In the genomic region with DNA sequence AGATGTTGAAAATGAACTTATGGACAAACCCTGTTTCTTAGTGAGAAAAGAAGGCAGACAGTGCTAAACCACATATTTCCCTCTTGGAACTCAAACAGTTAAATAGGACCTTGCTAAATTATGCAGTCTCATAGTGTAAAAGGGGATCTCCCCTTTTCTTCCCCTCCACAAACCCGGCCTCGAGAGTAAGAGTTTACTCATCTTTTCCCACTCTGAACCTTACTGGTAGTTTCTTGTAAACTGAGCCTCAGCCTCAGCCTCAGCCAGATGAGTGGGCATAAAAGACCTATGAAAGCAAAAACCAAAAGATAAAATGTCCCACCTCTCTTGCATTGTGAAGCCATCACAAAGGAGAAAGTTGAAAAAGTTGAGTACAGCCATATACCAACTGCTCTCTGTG, we compare ENCODE assay signal across 21 mouse cellular contexts.
DNase-seq lines count a peak whose midpoint lies in the region; ATAC-seq and TF ChIP-seq lines count a peak whose summit lies in the region.
"Had no signal": no experiment of that assay in that cellular context is flagged by ENCODE, and none has a peak within 500 bp of the region (broad histone marks: within the 10 kb centered on the region; RNA-seq: fewer than 3 reads in every experiment).

No protein-coding gene starts in this region.

- H3K9me3 ChIP-seq in CH12.LX (replicated peaks; ENCODE audit: low read length): peaks cover 17% of the 10 kb centered on the region
- H3K9me3 ChIP-seq in liver, postnatal 0 days (ENCODE audit: low read length): peaks cover 6% of the 10 kb centered on the region; the same call in 1 of the 2 replicates
- H3K9me3 ChIP-seq: forebrain, embryonic 15.5 days had no signal

- TF ChIP-seq RAD21 in CH12.LX (IDR thresholded peaks at IDR 0.05; ENCODE audit: low read depth, low read length): peak; percentile 14

- no peak for TF ChIP-seq POLR2A in CH12.LX (IDR thresholded peaks at IDR 0.05; ENCODE audit: low read depth, low read length)

- H3K4me3 ChIP-seq in CH12.LX (replicated peaks in 1 of 3; ENCODE audit: low read depth in 2 of 3, low read length in 2 of 3, poor library complexity in 1 of 3): no peak overlapping the region
- no peak overlapping the region for H3K4me3 ChIP-seq in liver, postnatal 0 days (ENCODE audit: low read depth, low read length)
- H3K4me3 ChIP-seq: embryonic facial prominence, embryonic 10.5 days; embryonic facial prominence, embryonic 12.5 days; forebrain, embryonic 13.5 days; forebrain, embryonic 15.5 days had no signal

- peaks cover 6 to 22% of the 10 kb centered on the region in 2 experiments for H3K4me1 ChIP-seq in CH12.LX (ENCODE audit: control insufficient read depth in 1 of 2, insufficient read depth in 2 of 2)
- H3K4me1 ChIP-seq in liver, postnatal 0 days (ENCODE audit: insufficient read depth): no peaks in the 10 kb centered on the region
- H3K4me1 ChIP-seq: embryonic facial prominence, embryonic 10.5 days; embryonic facial prominence, embryonic 12.5 days; forebrain, embryonic 13.5 days; forebrain, embryonic 15.5 days had no signal

- no peaks in the 10 kb centered on the region for H3K36me3 ChIP-seq in CH12.LX (replicated peaks in 1 of 2; ENCODE audit: control insufficient read depth in 1 of 2, insufficient read depth in 1 of 2, low read length in 1 of 2)
- H3K36me3 ChIP-seq in liver, postnatal 0 days (replicated peaks; ENCODE audit: insufficient read depth, low read length): no peaks in the 10 kb centered on the region
- H3K36me3 ChIP-seq: embryonic facial prominence, embryonic 10.5 days; embryonic facial prominence, embryonic 12.5 days; forebrain, embryonic 15.5 days had no signal

- peak overlapping the region; percentile 91 for H3K27ac ChIP-seq in CH12.LX (ENCODE audit: insufficient read depth, low read depth)
- H3K27ac ChIP-seq in liver, postnatal 0 days (ENCODE audit: low read depth): no peak overlapping the region
- H3K27ac ChIP-seq: embryonic facial prominence, embryonic 10.5 days; embryonic facial prominence, embryonic 12.5 days; forebrain, embryonic 13.5 days; forebrain, embryonic 15.5 days had no signal

- no peak overlapping the region; the same call in 1 of the 2 replicates for H3K9ac ChIP-seq in CH12.LX (ENCODE audit: insufficient read depth, low read depth)
- H3K9ac ChIP-seq in liver, postnatal 0 days (replicated peaks): no peak overlapping the region
- H3K9ac ChIP-seq: embryonic facial prominence, embryonic 12.5 days; forebrain, embryonic 13.5 days; forebrain, embryonic 15.5 days; forebrain, postnatal 0 days had no signal

- DNase-seq in 416B (ENCODE audit: low read depth) (peak; percentile 54), CH12.LX (ENCODE audit: extremely low read depth) (peak; percentile 86)
- peak; percentile 8 for DNase-seq in CD4-positive, CD25-positive, alpha-beta regulatory T cell, adult 2 months (ENCODE audit: low read depth, low spot score)
- no peak for DNase-seq in cerebellum, postnatal 4 days (ENCODE audit: low spot score in 2 of 2)
- DNase-seq in right cerebral cortex, postnatal 10 days (ENCODE audit: low spot score in 2 of 2): no peak
- DNase-seq in liver, postnatal 0 days: no peak
- DNase-seq: adrenal gland, adult 2 months; adrenal gland, postnatal 10 days; adrenal gland, postnatal 25 days; cerebellum, adult 11 months; cerebellum, adult 18-20 months; cerebellum, adult 8-10 months; cerebellum, adult 9-11 months; cerebellum, postnatal 14 days; cerebellum, postnatal 36 days; forebrain, postnatal 0 days had no signal

- H3K4me2 ChIP-seq in CH12.LX (ENCODE audit: insufficient read depth, low read depth, poor library complexity, severe bottlenecking): no peak overlapping the region
- H3K4me2 ChIP-seq in liver, postnatal 0 days (ENCODE audit: low read depth, low read length): no peak overlapping the region
- H3K4me2 ChIP-seq: embryonic facial prominence, embryonic 12.5 days; forebrain, embryonic 13.5 days; forebrain, embryonic 15.5 days had no signal

- dilution Hi-C loops in CH12.LX (cut with MboI; ENCODE audit: extremely low pct_ligation_motif_present, extremely low pct_unique_long_range_greater_than_20kb, low sequenced_read_pairs): no loop called here

- H3K79me2 ChIP-seq in CH12.LX (replicated peaks; ENCODE audit: control insufficient read depth, extremely low read depth, insufficient read depth, poor library complexity, severe bottlenecking): no peaks in the 10 kb centered on the region

- no peak for TF ChIP-seq CTCF in CH12.LX (conservative IDR thresholded peaks at IDR 0.05 in 1 of 2, IDR thresholded peaks at IDR 0.05 in 1 of 2; ENCODE audit: low read depth in 2 of 2, low read length in 2 of 2)
- TF ChIP-seq CTCF in liver, postnatal 0 days (IDR thresholded peaks at IDR 0.05; ENCODE audit: low read depth): no peak

- 40% methylated on average over 2 of the region's 2 CpGs for WGBS in liver, postnatal 0 days (ENCODE audit: insufficient replicate concordance)

- H3K27me3 ChIP-seq in CH12.LX (replicated peaks): no peaks in the 10 kb centered on the region
- no peaks in the 10 kb centered on the region for H3K27me3 ChIP-seq in liver, postnatal 0 days (ENCODE audit: insufficient read depth, low read length)
- H3K27me3 ChIP-seq: embryonic facial prominence, embryonic 12.5 days; forebrain, embryonic 13.5 days; forebrain, embryonic 15.5 days had no signal

- TF ChIP-seq EP300 in CH12.LX (IDR thresholded peaks at IDR 0.05; ENCODE audit: low read length): peak; percentile 98
- TF ChIP-seq EP300 in liver, postnatal 0 days (IDR thresholded peaks at IDR 0.05; ENCODE audit: low read depth): no peak

- ATAC-seq in inflammation-experienced regulatory T-cells, adult 6 months: peak; percentile 56
- ATAC-seq in liver, postnatal 0 days: no peak
- ATAC-seq: forebrain, embryonic 13.5 days; forebrain, embryonic 15.5 days; forebrain, postnatal 0 days had no signal

- in situ Hi-C loops in CH12.LX (cut with MboI; ENCODE audit: low pct_ligation_motif_present, low pct_unique_long_range_greater_than_20kb, low sequenced_read_pairs): no loop called here

TF ChIP-seq in CH12.LX, 34 proteins besides CTCF, POLR2A, EP300 and RAD21:
- TF ChIP-seq JUND (conservative IDR thresholded peaks at IDR 0.05; ENCODE audit: low read depth, low read length): peak; percentile 96
- TF ChIP-seq PAX5 (IDR thresholded peaks at IDR 0.05; ENCODE audit: low read length): no peak
- peak; percentile 80 for TF ChIP-seq MAFK (IDR thresholded peaks at IDR 0.05; ENCODE audit: insufficient replicate concordance, low read length)
- TF ChIP-seq MAZ (IDR thresholded peaks at IDR 0.05; ENCODE audit: low read depth, low read length): peak; percentile 63
- TF ChIP-seq MAX (IDR thresholded peaks at IDR 0.05; ENCODE audit: low read length): peak; percentile 67
- TF ChIP-seq TBP (conservative IDR thresholded peaks at IDR 0.05; ENCODE audit: low read depth, low read length): peak; percentile 71; the same call in 1 of the 2 replicates
- 0 out of 2 replicates have a peak, but pooled peaks have one; percentile 17 for TF ChIP-seq KAT2A (IDR thresholded peaks at IDR 0.05; ENCODE audit: insufficient replicate concordance, low read length)
- TF ChIP-seq POLR2AphosphoS2 (IDR thresholded peaks at IDR 0.05; ENCODE audit: low read depth, low read length): no peak
- peak; percentile 34; the same call in 1 of the 2 replicates for TF ChIP-seq SMC3 (IDR thresholded peaks at IDR 0.05; ENCODE audit: low read depth, low read length)
- peak; percentile 72 for TF ChIP-seq CHD2 (IDR thresholded peaks at IDR 0.05; ENCODE audit: low read length)
- TF ChIP-seq USF2 (conservative IDR thresholded peaks at IDR 0.05; ENCODE audit: low read depth, low read length): no peak
- TF ChIP-seq IRF4 (IDR thresholded peaks at IDR 0.05; ENCODE audit: low read depth, low read length): peak; percentile 91
- TF ChIP-seq ZC3H11A (IDR thresholded peaks at IDR 0.05; ENCODE audit: low read depth, low read length): no peak
- no peak for TF ChIP-seq ZKSCAN1 (IDR thresholded peaks at IDR 0.05; ENCODE audit: borderline replicate concordance, low read depth, low read length)
- peak; percentile 95 for TF ChIP-seq JUN (IDR thresholded peaks at IDR 0.05; ENCODE audit: insufficient read depth, low read depth, low read length)
- TF ChIP-seq TCF12 (IDR thresholded peaks at IDR 0.05; ENCODE audit: low read depth, low read length): peak; percentile 86
- peak; percentile 71 for TF ChIP-seq BHLHE40 (IDR thresholded peaks at IDR 0.05; ENCODE audit: low read depth, low read length)
- TF ChIP-seq MXI1 (IDR thresholded peaks at IDR 0.05; ENCODE audit: low read depth, low read length): no peak
- 0 out of 2 replicates have a peak, but pooled peaks have one; percentile 45 for TF ChIP-seq NELFE (IDR thresholded peaks at IDR 0.05; ENCODE audit: low read depth, low read length)
- no peak for TF ChIP-seq E2F4 (IDR thresholded peaks at IDR 0.05; ENCODE audit: insufficient replicate concordance, low read depth, low read length)
- TF ChIP-seq SIN3A (IDR thresholded peaks at IDR 0.05; ENCODE audit: low read length): peak; percentile 46; the same call in 1 of the 2 replicates
- TF ChIP-seq NRF1 (IDR thresholded peaks at IDR 0.05; ENCODE audit: low read depth, low read length): no peak
- peak; percentile 89 for TF ChIP-seq MEF2A (IDR thresholded peaks at IDR 0.05; ENCODE audit: borderline replicate concordance, low read depth, low read length)
- TF ChIP-seq ZNF384 (IDR thresholded peaks at IDR 0.05; ENCODE audit: low read depth, low read length): peak; percentile 71
- peak; percentile 48; the same call in 1 of the 2 replicates for TF ChIP-seq ZMIZ1 (IDR thresholded peaks at IDR 0.05; ENCODE audit: low read depth, low read length)
- TF ChIP-seq UBTF (IDR thresholded peaks at IDR 0.05; ENCODE audit: low read depth, low read length): no peak
- TF ChIP-seq USF1 (IDR thresholded peaks at IDR 0.05; ENCODE audit: low read depth, low read length): no peak
- no peak for TF ChIP-seq CHD1 (IDR thresholded peaks at IDR 0.05; ENCODE audit: low read depth, low read length)
- TF ChIP-seq ELF1 (IDR thresholded peaks at IDR 0.05; ENCODE audit: low read depth, low read length): no peak
- TF ChIP-seq RCOR1 (conservative IDR thresholded peaks at IDR 0.05; ENCODE audit: low read depth, low read length): peak; percentile 94
- no peak for TF ChIP-seq GABPA (IDR thresholded peaks at IDR 0.05; ENCODE audit: insufficient replicate concordance, low read depth, low read length)
- TF ChIP-seq MYC (IDR thresholded peaks at IDR 0.05; ENCODE audit: low read depth, low read length): 0 out of 2 replicates have a peak, but pooled peaks have one; percentile 22
- peak; percentile 83 for TF ChIP-seq ETS1 (conservative IDR thresholded peaks at IDR 0.05; ENCODE audit: low read depth, low read length)

Comparison
In these comparisons a context has a peak if more than half of its experiments do, and no peak if none do; other contexts are left out.
1. DNase-seq: peak in 416B (single experiment), CD4-positive, CD25-positive, alpha-beta regulatory T cell, adult 2 months (single experiment) and CH12.LX (single experiment); none in cerebellum, postnatal 4 days (0 of 2), right cerebral cortex, postnatal 10 days (0 of 2) and liver, postnatal 0 days (single experiment).